Mouse (Mus musculus): ENCODE data around the gene D930048N14Rik. TPM values are rescaled to one million over a fixed set of nuclear protein-coding genes. Genes with fewer than 3 reads are reported as not detected.

The D930048N14Rik gene
- total RNA-seq, 1 experiment = 4.1 TPM

DNA sequence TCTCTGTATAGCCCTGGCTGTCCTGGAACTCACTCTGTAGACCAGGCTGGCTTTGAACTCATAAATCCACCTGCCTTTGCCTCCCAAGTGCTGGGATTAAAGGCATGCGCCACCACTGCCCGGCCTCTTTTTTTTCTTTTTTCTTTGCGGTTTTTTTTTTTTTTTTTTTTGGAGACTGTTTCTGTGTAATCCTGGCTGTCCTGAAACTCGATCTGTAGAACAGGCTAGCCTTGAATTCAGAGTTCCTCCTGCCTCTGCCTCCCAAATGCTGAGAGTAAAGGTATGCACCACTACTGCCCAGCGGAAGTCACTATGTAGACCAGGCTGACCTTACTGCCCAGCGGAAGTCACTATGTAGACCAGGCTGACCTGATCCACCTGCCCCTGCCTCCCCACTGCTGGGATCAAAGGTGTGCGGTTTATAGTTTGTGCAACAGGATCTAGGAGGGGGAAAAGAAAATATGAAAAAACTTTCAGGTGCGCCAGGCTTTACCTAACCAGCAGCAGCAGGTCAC lies 31.8 kb upstream of the D930048N14Rik start:
- in situ Hi-C loops (cut with MboI; ENCODE audit: low sequenced_read_pairs in 2 of 2, unreplicated experiment in 2 of 2) = loop anchor here (5.0 to 10.0 kb wide), 2 partner anchors 63 to 66 kb away; partner anchors contain the start of gene 0610009B22Rik (in 1 of the 2)
- H3K9ac ChIP-seq (ENCODE audit: insufficient read depth, low read depth, low read length, poor library complexity, severe bottlenecking) = peak overlapping the region; percentile 76
- H3K4me1 ChIP-seq (ENCODE audit: control insufficient read depth in 2 of 2, insufficient read depth in 2 of 2, low read length in 2 of 2, poor library complexity in 1 of 2) = peaks cover 2 to 16% of the 10 kb centered on the region in 2 experiments; a peak in 3 of 4 replicates
- no peaks in the 10 kb centered on the region for H3K9me3 ChIP-seq (ENCODE audit: control insufficient read depth, insufficient read depth, low read depth, low read length)
- H3K4me3 ChIP-seq (ENCODE audit: insufficient read depth in 1 of 2, low read depth in 1 of 2, low read length in 2 of 2, poor library complexity in 1 of 2, severe bottlenecking in 1 of 2) = peak overlapping the region; percentile 59 to 80
- H3K27ac ChIP-seq (ENCODE audit: insufficient read depth, low read depth, low read length, poor library complexity, severe bottlenecking) = peak overlapping the region; percentile 47; the same call in 1 of the 2 replicates
- DNase-seq (ENCODE audit: low read depth, low spot score) = no peak
- peak; percentile 43 for TF ChIP-seq ZNF384 (IDR thresholded peaks at IDR 0.05; ENCODE audit: low read depth, low read length)
- no peak for TF ChIP-seq HCFC1 (IDR thresholded peaks at IDR 0.05; ENCODE audit: borderline replicate concordance, insufficient read depth, low read length)
- H3K36me3 ChIP-seq (ENCODE audit: control insufficient read depth, insufficient read depth, low read length, poor library complexity, severe bottlenecking) = peaks cover 28% of the 10 kb centered on the region

DNA sequence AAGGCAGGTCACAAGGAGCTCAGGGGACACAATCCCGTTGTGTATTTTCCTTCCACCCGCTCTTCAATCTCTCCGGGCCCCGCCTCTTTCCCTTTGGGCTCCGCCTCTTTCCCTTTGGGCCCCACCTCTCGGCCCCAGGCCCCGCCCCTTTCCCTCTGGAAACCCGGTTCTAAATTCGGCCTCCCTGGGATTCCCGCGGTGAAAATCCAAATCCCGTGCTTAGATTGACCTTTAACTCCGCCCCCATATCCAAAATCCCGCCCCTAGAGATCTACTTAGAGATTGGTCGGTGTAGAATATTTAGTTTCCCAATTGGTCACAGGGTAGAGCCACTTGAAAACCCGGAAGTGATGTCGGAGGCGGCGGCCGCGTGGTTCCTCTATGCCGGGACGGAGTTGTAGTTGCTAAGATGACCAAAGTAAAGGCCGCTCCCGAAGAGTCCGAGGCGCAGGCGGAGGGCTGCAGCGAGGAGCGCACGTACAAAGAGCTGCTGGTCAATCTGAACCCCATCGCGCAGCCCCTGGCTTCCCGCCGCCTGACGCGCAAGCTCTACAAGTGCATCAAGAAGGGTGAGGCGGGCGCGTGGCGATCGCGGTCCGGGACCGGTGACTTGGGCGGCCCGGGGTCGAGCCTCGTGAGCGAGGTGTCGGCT lies 31.2 kb upstream of the D930048N14Rik start, which contains the start of gene Nhp2:
Gene Nhp2 (plus strand): TSS at position 327 of the 652 bp plus-strand sequence.
- Histone ChIP-seq H3K4me1 (ENCODE audit: control insufficient read depth in 2 of 2, insufficient read depth in 2 of 2, low read length in 2 of 2, poor library complexity in 1 of 2) (peaks cover under 1 to 13% of the 10 kb centered on the region in 2 experiments; a peak in 3 of 4 replicates), H3K36me3 (ENCODE audit: control insufficient read depth, insufficient read depth, low read length, poor library complexity, severe bottlenecking) (peaks cover 34% of the 10 kb centered on the region), H3K4me3 (ENCODE audit: insufficient read depth in 1 of 2, low read depth in 1 of 2, low read length in 2 of 2, poor library complexity in 1 of 2, severe bottlenecking in 1 of 2) (peak within 1 kb of the TSS; percentile 94 to 95), H3K27ac (ENCODE audit: insufficient read depth, low read depth, low read length, poor library complexity, severe bottlenecking) (peak within 1 kb of the TSS; percentile 84), H3K9me3 (ENCODE audit: control insufficient read depth, insufficient read depth, low read depth, low read length) (no peaks in the 10 kb centered on the region), H3K9ac (ENCODE audit: insufficient read depth, low read depth, low read length, poor library complexity, severe bottlenecking) (peak within 1 kb of the TSS; percentile 99)
- no peak for TF ChIP-seq ZC3H11A (IDR thresholded peaks at IDR 0.05; ENCODE audit: borderline replicate concordance, low read depth, low read length)
- TF ChIP-seq ZNF384 (IDR thresholded peaks at IDR 0.05; ENCODE audit: low read depth, low read length) = no peak
- TF ChIP-seq MAFK (IDR thresholded peaks at IDR 0.05; ENCODE audit: insufficient read depth, low read depth, low read length) = no peak
- TF ChIP-seq HCFC1 (IDR thresholded peaks at IDR 0.05; ENCODE audit: borderline replicate concordance, insufficient read depth, low read length) = peak; percentile 53; the same call in 1 of the 2 replicates
- peak; percentile 95 for TF ChIP-seq CHD2 (IDR thresholded peaks at IDR 0.05; ENCODE audit: low read depth, low read length)
- peak; percentile 100 for DNase-seq (ENCODE audit: low read depth, low spot score)
- in situ Hi-C loops (cut with MboI; ENCODE audit: low sequenced_read_pairs in 2 of 2, unreplicated experiment in 2 of 2) = loop anchor here (5.0 to 10.0 kb wide), 2 partner anchors 63 to 65 kb away; partner anchors contain the start of gene 0610009B22Rik (in 1 of the 2)

DNA sequence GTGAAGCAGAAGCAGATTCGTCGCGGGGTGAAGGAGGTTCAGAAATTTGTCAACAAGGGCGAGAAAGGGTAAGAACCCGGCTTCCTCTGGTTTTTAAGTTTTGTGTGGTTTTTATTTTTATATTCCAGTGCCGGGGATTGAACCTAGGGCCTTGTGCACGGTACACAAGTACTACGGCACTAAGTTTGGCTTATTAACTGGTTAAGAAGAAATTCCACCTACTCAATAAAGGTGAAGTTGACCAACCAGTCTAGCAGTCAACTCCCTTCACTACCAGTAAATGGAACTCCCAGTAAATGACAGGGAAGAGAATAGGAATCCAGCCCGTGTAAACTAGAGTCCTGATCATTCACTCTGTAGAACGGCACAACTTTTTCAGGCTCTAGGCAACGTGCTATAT lies 30.7 kb upstream of the D930048N14Rik start:
- H3K9me3 ChIP-seq (ENCODE audit: control insufficient read depth, insufficient read depth, low read depth, low read length) = no peaks in the 10 kb centered on the region
- H3K4me3 ChIP-seq (ENCODE audit: insufficient read depth in 1 of 2, low read depth in 1 of 2, low read length in 2 of 2, poor library complexity in 1 of 2, severe bottlenecking in 1 of 2) = peak overlapping the region; percentile 94 to 95
- H3K9ac ChIP-seq (ENCODE audit: insufficient read depth, low read depth, low read length, poor library complexity, severe bottlenecking) = peak overlapping the region; percentile 99
- TF ChIP-seq MAFK (IDR thresholded peaks at IDR 0.05; ENCODE audit: insufficient read depth, low read depth, low read length) (no peak), HCFC1 (IDR thresholded peaks at IDR 0.05; ENCODE audit: borderline replicate concordance, insufficient read depth, low read length) (no peak), ZC3H11A (IDR thresholded peaks at IDR 0.05; ENCODE audit: borderline replicate concordance, low read depth, low read length) (no peak), CHD2 (IDR thresholded peaks at IDR 0.05; ENCODE audit: low read depth, low read length) (no peak), ZNF384 (IDR thresholded peaks at IDR 0.05; ENCODE audit: low read depth, low read length) (no peak)
- H3K27ac ChIP-seq (ENCODE audit: insufficient read depth, low read depth, low read length, poor library complexity, severe bottlenecking) = peak overlapping the region; percentile 84
- H3K36me3 ChIP-seq (ENCODE audit: control insufficient read depth, insufficient read depth, low read length, poor library complexity, severe bottlenecking) = peaks cover 39% of the 10 kb centered on the region
- H3K4me1 ChIP-seq (ENCODE audit: control insufficient read depth in 2 of 2, insufficient read depth in 2 of 2, low read length in 2 of 2, poor library complexity in 1 of 2) = peaks cover 0 to 9% of the 10 kb centered on the region in 2 experiments; a peak in 2 of 4 replicates
- in situ Hi-C loops (cut with MboI; ENCODE audit: low sequenced_read_pairs in 2 of 2, unreplicated experiment in 2 of 2) = no loop called here
- DNase-seq (ENCODE audit: low read depth, low spot score) = no peak

DNA sequence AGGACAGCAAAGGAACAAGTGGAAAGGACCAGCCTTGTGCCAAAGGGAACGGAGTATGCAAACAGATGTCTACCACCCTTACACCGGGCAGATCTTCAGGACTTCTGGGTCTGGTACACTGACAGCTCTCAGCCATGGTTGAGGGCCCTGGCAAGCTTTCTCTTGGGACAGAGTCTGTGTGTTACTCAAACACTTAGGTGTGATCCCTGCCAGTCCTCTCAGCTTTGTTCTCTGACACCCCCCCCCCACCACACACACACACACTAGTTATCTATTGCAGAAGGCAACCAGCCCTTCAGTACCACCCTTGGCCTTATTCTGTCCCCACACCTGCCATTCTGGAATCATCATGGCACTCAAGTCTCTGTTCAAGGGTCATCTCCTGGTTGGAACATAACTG lies 29.0 kb upstream of the D930048N14Rik start:
- no peak overlapping the region for H3K9ac ChIP-seq (ENCODE audit: insufficient read depth, low read depth, low read length, poor library complexity, severe bottlenecking)
- TF ChIP-seq ZNF384 (IDR thresholded peaks at IDR 0.05; ENCODE audit: low read depth, low read length) (no peak), ZC3H11A (IDR thresholded peaks at IDR 0.05; ENCODE audit: borderline replicate concordance, low read depth, low read length) (no peak), CHD2 (IDR thresholded peaks at IDR 0.05; ENCODE audit: low read depth, low read length) (no peak), HCFC1 (IDR thresholded peaks at IDR 0.05; ENCODE audit: borderline replicate concordance, insufficient read depth, low read length) (no peak), MAFK (IDR thresholded peaks at IDR 0.05; ENCODE audit: insufficient read depth, low read depth, low read length) (no peak)
- peak overlapping the region in 1 of 2 experiments; percentile 95; a peak in 1 of 4 replicates for H3K4me3 ChIP-seq (ENCODE audit: insufficient read depth in 1 of 2, low read depth in 1 of 2, low read length in 2 of 2, poor library complexity in 1 of 2, severe bottlenecking in 1 of 2)
- no peaks in the 10 kb centered on the region for H3K9me3 ChIP-seq (ENCODE audit: control insufficient read depth, insufficient read depth, low read depth, low read length)
- 0 out of 2 replicates have a peak overlapping the region, but pooled peaks have one; percentile 4 for H3K27ac ChIP-seq (ENCODE audit: insufficient read depth, low read depth, low read length, poor library complexity, severe bottlenecking)
- H3K4me1 ChIP-seq (ENCODE audit: control insufficient read depth in 2 of 2, insufficient read depth in 2 of 2, low read length in 2 of 2, poor library complexity in 1 of 2) = peaks cover 0 to 16% of the 10 kb centered on the region in 2 experiments; a peak in 2 of 4 replicates
- no peak for DNase-seq (ENCODE audit: low read depth, low spot score)
- peaks cover 53% of the 10 kb centered on the region for H3K36me3 ChIP-seq (ENCODE audit: control insufficient read depth, insufficient read depth, low read length, poor library complexity, severe bottlenecking)
- in situ Hi-C loops (cut with MboI; ENCODE audit: low sequenced_read_pairs in 2 of 2, unreplicated experiment in 2 of 2) = no loop called here
